In genomic region chr14:105495161-105495560, GRCm38 (mm10) we compare ENCODE assay signal across 20 mouse cellular contexts.
DNase-seq lines count a peak whose midpoint lies in the region; ATAC-seq and TF ChIP-seq lines count a peak whose summit lies in the region.
"Had no signal": no experiment of that assay in that cellular context is flagged by ENCODE, and none has a peak within 500 bp of the region (broad histone marks: within the 10 kb centered on the region; RNA-seq: fewer than 3 reads in every experiment).

No protein-coding gene starts in this region.

- 23% methylated on average over 2 of the region's 2 CpGs for whole genome bisulfite sequencing in neural tube, embryonic 12.5 days
- WGBS in neural tube, embryonic 15.5 days: 16% methylated on average over 2 of the region's 2 CpGs
- 51% methylated on average over 2 of the region's 2 CpGs for WGBS in forebrain, postnatal 0 days

- no peak for TF ChIP-seq CTCF in forebrain, postnatal 0 days (IDR thresholded peaks at IDR 0.05; ENCODE audit: low read depth)

- peaks cover 16% of the 10 kb centered on the region for H3K4me1 ChIP-seq in neural tube, embryonic 12.5 days
- H3K4me1 ChIP-seq in neural tube, embryonic 15.5 days: peaks cover 17% of the 10 kb centered on the region
- peaks cover 18% of the 10 kb centered on the region for H3K4me1 ChIP-seq in forebrain, postnatal 0 days (ENCODE audit: insufficient read depth)

- no peaks in the 10 kb centered on the region for H3K9me3 ChIP-seq in neural tube, embryonic 12.5 days
- H3K9me3 ChIP-seq in neural tube, embryonic 15.5 days (replicated peaks): no peaks in the 10 kb centered on the region
- no peaks in the 10 kb centered on the region for H3K9me3 ChIP-seq in forebrain, postnatal 0 days (ENCODE audit: low read length)
- H3K9me3 ChIP-seq: liver, embryonic 12.5 days; midbrain, embryonic 13.5 days had no signal

- H3K27ac ChIP-seq in neural tube, embryonic 12.5 days: no peak overlapping the region
- no peak overlapping the region for H3K27ac ChIP-seq in neural tube, embryonic 15.5 days (replicated peaks)
- H3K27ac ChIP-seq in forebrain, postnatal 0 days (ENCODE audit: low read depth, low read length): no peak overlapping the region
- H3K27ac ChIP-seq: liver, embryonic 12.5 days; midbrain, embryonic 13.5 days had no signal

- no peak overlapping the region for H3K9ac ChIP-seq in neural tube, embryonic 12.5 days
- H3K9ac ChIP-seq in neural tube, embryonic 15.5 days (replicated peaks): no peak overlapping the region
- H3K9ac ChIP-seq in forebrain, postnatal 0 days: no peak overlapping the region
- H3K9ac ChIP-seq: liver, embryonic 12.5 days; lung, embryonic 14.5 days; midbrain, embryonic 13.5 days had no signal

- peak; percentile 37 for DNase-seq in embryo, embryonic 10 days (ENCODE audit: low spot score)
- no peak for DNase-seq in embryo, embryonic 9.5 days (ENCODE audit: extremely low spot score)
- DNase-seq in forebrain, postnatal 0 days: peak; percentile 45
- no peak for DNase-seq in thymus, postnatal 0 days (ENCODE audit: low spot score)
- no peak for DNase-seq in right cerebral cortex, adult 18-20 months
- no peak for DNase-seq in cerebellum, adult 9-11 months
- DNase-seq: adrenal gland, postnatal 10 days; cerebellum, adult 2 months; kidney, adult 8-10 months; kidney, postnatal 4 days; lung, embryonic 14.5 days; lung, postnatal 4 days; right cerebral cortex, postnatal 25 days; thymus, postnatal 14 days had no signal

- H3K4me2 ChIP-seq in neural tube, embryonic 12.5 days (replicated peaks): no peak overlapping the region
- no peak overlapping the region for H3K4me2 ChIP-seq in neural tube, embryonic 15.5 days
- H3K4me2 ChIP-seq in forebrain, postnatal 0 days (ENCODE audit: low read depth): no peak overlapping the region
- H3K4me2 ChIP-seq: heart, embryonic 11.5 days; liver, embryonic 12.5 days; lung, embryonic 14.5 days; midbrain, embryonic 13.5 days had no signal

- no peaks in the 10 kb centered on the region for H3K27me3 ChIP-seq in neural tube, embryonic 12.5 days (replicated peaks)
- H3K27me3 ChIP-seq in neural tube, embryonic 15.5 days (replicated peaks): no peaks in the 10 kb centered on the region
- H3K27me3 ChIP-seq in forebrain, postnatal 0 days (ENCODE audit: insufficient read depth, low read length): no peaks in the 10 kb centered on the region
- H3K27me3 ChIP-seq: liver, embryonic 12.5 days had no signal

- peak; percentile 48; the same call in 1 of the 2 replicates for ATAC-seq in neural tube, embryonic 12.5 days (ENCODE audit: low FRiP score, low read depth)
- ATAC-seq in neural tube, embryonic 15.5 days (ENCODE audit: low FRiP score): no peak
- ATAC-seq in forebrain, postnatal 0 days: peak; percentile 53; the same call in 1 of the 2 replicates
- ATAC-seq: liver, embryonic 12.5 days; midbrain, embryonic 13.5 days had no signal

- no peaks in the 10 kb centered on the region for H3K36me3 ChIP-seq in neural tube, embryonic 12.5 days
- no peaks in the 10 kb centered on the region for H3K36me3 ChIP-seq in neural tube, embryonic 15.5 days
- H3K36me3 ChIP-seq in forebrain, postnatal 0 days (ENCODE audit: insufficient read depth): no peaks in the 10 kb centered on the region
- H3K36me3 ChIP-seq: liver, embryonic 12.5 days; midbrain, embryonic 13.5 days had no signal

- no peak overlapping the region for H3K4me3 ChIP-seq in neural tube, embryonic 12.5 days
- no peak overlapping the region for H3K4me3 ChIP-seq in neural tube, embryonic 15.5 days (replicated peaks)
- H3K4me3 ChIP-seq in forebrain, postnatal 0 days (ENCODE audit: low read depth, low read length): no peak overlapping the region
- H3K4me3 ChIP-seq: liver, embryonic 12.5 days; midbrain, embryonic 13.5 days; myocyte had no signal

Comparison
In these comparisons a context has a peak if more than half of its experiments do, and no peak if none do; other contexts are left out.
1. DNase-seq: peak in embryo, embryonic 10 days (single experiment) and forebrain, postnatal 0 days (single experiment); none in embryo, embryonic 9.5 days (single experiment), thymus, postnatal 0 days (single experiment), right cerebral cortex, adult 18-20 months (single experiment) and cerebellum, adult 9-11 months (single experiment).